Mouse (Mus musculus) forebrain, postnatal 0 days (tissue): ENCODE data around the gene Tspan5. TPM values are rescaled to one million over a fixed set of nuclear protein-coding genes. Genes with fewer than 3 reads are reported as not detected.

Experiments used
- ATAC-seq: fragments of 200-750 bp; cut with Nextera tagmentation; 2 replicates; pipeline ENCODE4 v1.8.0; 2017; ENCODE audit warnings: mild to moderate bottlenecking, moderate library complexity
- DNase-seq: peaks from one replicate; pipeline ENCODE4 v3.0.0-alpha.2; 2015
- H3K27ac ChIP-seq: fragments of 300-500 bp; sonication (generic); 2 replicates; pipeline ENCODE4 v1.5.1; 2014; ENCODE audit warnings: low read depth, mild to moderate bottlenecking, antibody characterized with exemption, low read length, moderate library complexity, mixed read lengths
- H3K27me3 ChIP-seq: fragments of 300-500 bp; sonication (generic); 2 replicates; pipeline ENCODE4 v1.6.1; 2014; ENCODE audit warnings: mild to moderate bottlenecking, low read length, mixed read lengths; ENCODE audit not compliant: insufficient read depth
- H3K36me3 ChIP-seq: fragments of 300-500 bp; sonication (generic); 2 replicates; pipeline ENCODE4 v1.6.1; 2014; ENCODE audit warnings: mild to moderate bottlenecking, moderate library complexity; ENCODE audit not compliant: insufficient read depth
- H3K4me1 ChIP-seq: fragments of 300-500 bp; sonication (generic); 2 replicates; pipeline ENCODE4 v1.6.1; 2014; ENCODE audit warnings: antibody characterized with exemption; ENCODE audit not compliant: insufficient read depth
- H3K4me2 ChIP-seq: fragments of 300-500 bp; sonication (generic); 2 replicates; pipeline ENCODE4 v1.6.1; 2014; ENCODE audit warnings: low read depth, mild to moderate bottlenecking, moderate library complexity
- H3K4me3 ChIP-seq: fragments of 300-500 bp; sonication (generic); 2 replicates; pipeline ENCODE4 v1.5.1; 2014; ENCODE audit warnings: low read depth, low read length, mixed read lengths
- H3K9ac ChIP-seq: fragments of 300-500 bp; sonication (generic); 2 replicates; pipeline ENCODE4 v1.6.1; 2014; ENCODE audit warnings: mild to moderate bottlenecking
- H3K9me3 ChIP-seq: fragments of 300-500 bp; sonication (generic); 2 replicates; pipeline ENCODE4 v1.6.1; 2016; ENCODE audit warnings: low read length
- CTCF ChIP-seq: sonication (generic); IDR thresholded peaks from 2 replicates; pipeline ENCODE4 v1.5.1; 2016; ENCODE audit warnings: antibody characterized with exemption, control low read depth, low read depth
- WGBS: fragments of 180-500 bp; shearing (Covaris S2); extraction: QIAGEN DNeasy Blood & Tissue Kit; methylation state at CpG from one replicate; pipeline ENCODE4 v1.1.7; 2014; 5-methylcytosine and 5-hydroxymethylcytosine counted together
- polyA plus RNA-seq: library from polyadenylated mRNA; unstranded; fragments of >200 nt; fragmentation: Nextera tagmentation; extraction: Ambion mirVana; gene quantifications from 2 replicates; pipeline ENCODE4 v1.2.1, GENCODE M21; 2015
- total RNA-seq: library from RNA; depleted of rRNA; stranded (reverse); fragments of >200 nt; gene quantifications from 2 replicates; pipeline ENCODE4 v1.2.3, GENCODE M21; 2014

Tspan5 gene
- total and polyA plus RNA-seq, 2 experiments from 2014 or later = 96.8 to 149 TPM

DNA sequence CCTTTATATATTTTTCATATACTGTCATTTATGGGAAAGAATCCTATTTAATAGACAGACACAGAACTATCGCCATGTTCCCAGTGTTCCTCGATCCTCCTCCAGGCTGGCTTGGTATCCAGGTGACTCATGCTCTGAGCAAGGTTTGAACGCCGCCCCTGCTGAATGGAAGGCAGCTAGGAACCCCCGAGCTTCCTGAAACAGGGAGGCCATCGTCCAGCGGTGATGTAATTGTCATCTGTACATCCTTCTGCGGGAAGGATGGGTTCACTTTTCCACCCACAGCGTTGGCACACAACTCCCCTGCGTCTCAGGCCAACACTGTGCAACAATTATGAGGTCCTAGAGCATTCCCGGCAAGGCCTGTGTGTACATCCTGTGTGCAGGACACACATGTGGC is 92.2 kb downstream of the Tspan5 start:
- Histone ChIP-seq H3K27me3 (no peaks in the 10 kb centered on the region), H3K27ac (no peak overlapping the region), H3K4me1 (peaks cover 9% of the 10 kb centered on the region; the same call in 1 of the 2 replicates), H3K9me3 (no peaks in the 10 kb centered on the region), H3K4me3 (no peak overlapping the region), H3K9ac (no peak overlapping the region), H3K4me2 (no peak overlapping the region), H3K36me3 (no peaks in the 10 kb centered on the region)
- DNase-seq (no peak), ATAC-seq (no peak)
- no peak for TF ChIP-seq CTCF
- 87% methylated on average over 11 of the region's 11 CpGs for WGBS

DNA sequence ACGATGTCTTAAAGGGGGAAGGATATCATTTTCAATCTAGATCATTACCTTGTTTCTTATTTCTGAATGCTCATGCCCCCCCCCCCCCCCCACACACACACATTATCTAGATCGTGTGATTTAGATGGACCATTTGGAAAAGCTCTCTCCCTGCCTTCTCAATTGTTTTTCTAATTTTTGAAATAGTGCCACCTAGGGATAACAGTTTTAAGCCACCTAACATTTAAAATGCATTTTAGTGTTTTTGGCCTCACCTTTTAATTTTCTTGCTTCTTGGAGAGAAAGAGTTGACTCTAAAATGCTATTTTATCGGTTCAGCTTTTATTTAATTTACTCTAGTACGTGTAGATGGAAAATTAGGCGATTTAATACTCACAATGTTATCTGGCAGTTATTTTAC is 94.9 kb downstream of the Tspan5 start:
- 67% methylated on average over 5 of the region's 5 CpGs for WGBS
- Histone ChIP-seq H3K27ac (no peak overlapping the region), H3K9me3 (no peaks in the 10 kb centered on the region), H3K27me3 (no peaks in the 10 kb centered on the region), H3K4me1 (peaks cover 9% of the 10 kb centered on the region; the same call in 1 of the 2 replicates), H3K4me2 (no peak overlapping the region), H3K4me3 (no peak overlapping the region), H3K9ac (no peak overlapping the region), H3K36me3 (no peaks in the 10 kb centered on the region)
- TF ChIP-seq CTCF = 0 out of 2 replicates have a peak, but pooled peaks have one; percentile 23
- no peak for DNase-seq
- ATAC-seq = no peak

DNA sequence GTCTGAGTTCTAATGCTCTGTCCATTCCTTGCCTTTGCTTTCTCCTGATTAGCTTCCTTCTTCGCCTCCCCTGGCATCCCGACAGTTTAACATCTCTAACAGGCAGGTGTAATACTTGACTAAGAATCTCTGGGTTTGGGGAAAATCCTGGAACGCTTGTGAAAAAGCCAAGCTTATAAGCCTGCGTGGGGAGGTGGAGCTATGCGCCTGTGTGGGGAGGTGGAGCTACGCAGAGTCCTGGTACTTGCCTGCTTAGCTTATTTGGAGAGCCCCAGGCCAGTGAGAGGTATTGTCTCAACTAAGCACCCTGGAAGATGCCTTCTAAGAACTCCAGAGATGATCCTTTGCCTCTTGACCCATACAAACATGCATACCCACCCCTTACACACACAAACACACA is 95.7 kb downstream of the Tspan5 start:
- peaks cover 8% of the 10 kb centered on the region; the same call in 1 of the 2 replicates for H3K4me1 ChIP-seq
- no peak for DNase-seq
- H3K9me3 ChIP-seq = no peaks in the 10 kb centered on the region
- no peak overlapping the region for H3K9ac ChIP-seq
- no peak overlapping the region for H3K4me2 ChIP-seq
- no peaks in the 10 kb centered on the region for H3K27me3 ChIP-seq
- no peak overlapping the region for H3K4me3 ChIP-seq
- WGBS = 83% methylated on average over 6 of the region's 6 CpGs
- TF ChIP-seq CTCF = no peak
- H3K36me3 ChIP-seq = no peaks in the 10 kb centered on the region
- ATAC-seq = no peak
- no peak overlapping the region for H3K27ac ChIP-seq

DNA sequence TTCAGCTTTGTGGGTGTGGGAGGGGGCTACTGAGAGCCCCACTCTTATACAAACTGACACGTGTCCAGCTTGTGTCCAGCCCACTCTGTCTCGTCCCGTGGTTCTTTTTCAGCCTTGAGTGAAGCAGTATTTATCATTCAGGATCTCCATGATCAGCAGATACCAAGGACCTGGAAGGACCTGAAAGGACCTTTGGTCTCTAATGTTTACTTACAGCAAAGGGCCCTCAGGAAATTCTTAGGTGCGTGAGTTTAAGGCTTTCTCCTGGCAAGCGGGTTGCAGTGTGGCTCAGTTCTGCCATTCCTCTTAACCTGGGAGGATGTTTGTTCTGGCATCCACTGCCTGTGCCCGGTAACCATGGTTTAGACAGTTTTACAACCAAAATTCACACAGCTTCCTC is 97.7 kb downstream of the Tspan5 start:
- Histone ChIP-seq H3K9me3 (no peaks in the 10 kb centered on the region), H3K4me1 (no peaks in the 10 kb centered on the region), H3K36me3 (no peaks in the 10 kb centered on the region), H3K4me3 (no peak overlapping the region), H3K27ac (no peak overlapping the region), H3K9ac (no peak overlapping the region), H3K27me3 (no peaks in the 10 kb centered on the region), H3K4me2 (no peak overlapping the region)
- DNase-seq = no peak
- WGBS = 87% methylated on average over 6 of the region's 6 CpGs
- ATAC-seq = no peak
- no peak for TF ChIP-seq CTCF

DNA sequence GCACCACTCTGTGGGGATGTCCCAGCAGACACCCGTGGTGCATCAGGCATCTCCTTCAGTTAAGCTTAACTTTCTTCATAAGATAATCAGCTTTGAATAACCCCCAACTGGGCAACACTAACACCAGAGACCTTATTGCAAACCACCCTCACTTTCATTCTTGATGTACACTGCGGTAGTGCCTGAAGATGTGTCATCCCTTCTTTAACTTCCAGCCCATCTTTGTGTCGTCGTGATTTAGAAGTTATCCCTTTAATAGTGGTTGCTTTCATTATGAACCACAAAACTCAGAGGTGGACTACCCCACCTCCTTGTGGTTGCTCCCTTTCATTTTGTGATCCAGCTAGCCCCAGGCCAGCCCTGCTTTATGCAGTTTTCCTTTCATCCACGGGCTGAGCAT is 99.3 kb downstream of the Tspan5 start:
- 47% methylated on average over 5 of the region's 5 CpGs for WGBS
- DNase-seq = no peak
- Histone ChIP-seq H3K4me2 (no peak overlapping the region), H3K27me3 (no peaks in the 10 kb centered on the region), H3K36me3 (no peaks in the 10 kb centered on the region), H3K9ac (no peak overlapping the region), H3K4me1 (no peaks in the 10 kb centered on the region), H3K27ac (no peak overlapping the region), H3K9me3 (no peaks in the 10 kb centered on the region), H3K4me3 (no peak overlapping the region)
- no peak for ATAC-seq
- no peak for TF ChIP-seq CTCF

DNA sequence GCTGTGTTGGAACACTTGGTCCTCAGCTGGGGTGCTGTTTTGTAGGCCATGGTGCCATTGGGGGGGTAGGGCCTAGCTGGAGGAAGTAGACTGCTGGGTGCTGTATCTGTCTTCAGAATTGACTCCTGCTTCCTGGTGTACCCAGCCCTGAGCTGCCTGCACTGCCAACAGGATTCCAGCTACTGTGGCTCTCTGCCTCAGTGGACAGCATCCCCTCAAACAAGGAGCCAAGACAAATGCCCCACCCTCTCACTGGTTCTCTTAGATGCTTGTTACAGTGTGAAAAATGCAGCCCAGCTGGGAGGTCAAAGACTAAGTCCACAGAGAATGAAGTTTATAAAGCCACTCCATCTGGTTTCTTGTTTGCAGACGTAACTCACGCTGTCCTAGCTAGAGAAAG is 101.2 kb downstream of the Tspan5 start:
- TF ChIP-seq CTCF = no peak
- DNase-seq (no peak), ATAC-seq (no peak)
- H3K4me3 ChIP-seq = no peak overlapping the region
- no peaks in the 10 kb centered on the region for H3K4me1 ChIP-seq
- no peak overlapping the region for H3K4me2 ChIP-seq
- no peaks in the 10 kb centered on the region for H3K27me3 ChIP-seq
- no peaks in the 10 kb centered on the region for H3K9me3 ChIP-seq
- no peaks in the 10 kb centered on the region for H3K36me3 ChIP-seq
- H3K27ac ChIP-seq = no peak overlapping the region
- H3K9ac ChIP-seq = no peak overlapping the region
- 82% methylated on average over 2 of the region's 2 CpGs for WGBS

DNA sequence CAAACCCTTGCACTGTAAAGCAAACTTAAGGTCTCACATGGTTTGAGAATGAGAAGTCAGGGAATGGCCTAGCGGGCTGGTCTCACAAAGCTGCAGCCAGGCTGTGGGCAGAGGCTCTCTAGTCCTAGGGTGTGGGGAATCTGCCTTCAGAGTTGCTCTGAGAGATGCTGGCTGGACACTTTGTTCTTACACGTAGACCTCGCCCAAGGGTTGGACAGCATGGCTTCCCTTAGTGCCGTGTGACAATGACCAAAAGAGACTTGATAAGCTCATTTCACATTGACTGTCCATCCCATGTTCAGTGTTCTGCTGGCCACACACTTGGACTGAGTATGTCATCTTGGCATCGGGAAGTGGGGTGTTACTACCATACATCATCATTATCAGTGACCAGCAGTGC is 101.6 kb downstream of the Tspan5 start:
- Histone ChIP-seq H3K4me2 (no peak overlapping the region), H3K9me3 (no peaks in the 10 kb centered on the region), H3K4me3 (no peak overlapping the region), H3K36me3 (no peaks in the 10 kb centered on the region), H3K27ac (no peak overlapping the region), H3K9ac (no peak overlapping the region), H3K27me3 (no peaks in the 10 kb centered on the region), H3K4me1 (no peaks in the 10 kb centered on the region)
- 98% methylated on average over 5 of the region's 5 CpGs for WGBS
- no peak for ATAC-seq
- no peak for DNase-seq
- no peak for TF ChIP-seq CTCF

DNA sequence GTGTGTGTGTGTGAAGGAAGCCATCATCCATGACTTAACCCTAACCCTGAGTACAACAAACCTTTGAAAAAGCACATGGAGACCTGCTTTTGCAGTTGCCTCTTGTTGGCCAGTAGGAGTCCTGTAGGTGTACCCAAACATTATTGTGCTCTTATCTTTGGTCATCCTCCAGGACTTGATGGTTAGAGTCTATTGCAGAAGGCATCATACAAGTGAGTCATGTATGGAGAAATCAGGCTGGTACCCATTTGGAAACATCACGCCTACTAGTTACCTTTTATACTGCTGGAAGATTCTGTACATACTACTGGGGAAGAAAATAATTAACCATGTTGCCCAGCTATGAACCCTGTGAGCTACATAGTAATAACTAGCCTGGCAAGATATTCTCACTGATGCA is 103.8 kb downstream of the Tspan5 start:
- Histone ChIP-seq H3K4me1 (0 out of 2 replicates have a peak, but pooled peaks cover 4% of the 10 kb centered on the region), H3K4me2 (no peak overlapping the region), H3K36me3 (no peaks in the 10 kb centered on the region), H3K4me3 (no peak overlapping the region), H3K27me3 (no peaks in the 10 kb centered on the region), H3K9me3 (no peaks in the 10 kb centered on the region), H3K27ac (no peak overlapping the region), H3K9ac (no peak overlapping the region)
- WGBS = 98% methylated on average over 1 of the region's 1 CpGs
- ATAC-seq = no peak
- no peak for DNase-seq
- no peak for TF ChIP-seq CTCF
